Mouse (Mus musculus): ENCODE measurements around the gene Fktn.

DNA sequence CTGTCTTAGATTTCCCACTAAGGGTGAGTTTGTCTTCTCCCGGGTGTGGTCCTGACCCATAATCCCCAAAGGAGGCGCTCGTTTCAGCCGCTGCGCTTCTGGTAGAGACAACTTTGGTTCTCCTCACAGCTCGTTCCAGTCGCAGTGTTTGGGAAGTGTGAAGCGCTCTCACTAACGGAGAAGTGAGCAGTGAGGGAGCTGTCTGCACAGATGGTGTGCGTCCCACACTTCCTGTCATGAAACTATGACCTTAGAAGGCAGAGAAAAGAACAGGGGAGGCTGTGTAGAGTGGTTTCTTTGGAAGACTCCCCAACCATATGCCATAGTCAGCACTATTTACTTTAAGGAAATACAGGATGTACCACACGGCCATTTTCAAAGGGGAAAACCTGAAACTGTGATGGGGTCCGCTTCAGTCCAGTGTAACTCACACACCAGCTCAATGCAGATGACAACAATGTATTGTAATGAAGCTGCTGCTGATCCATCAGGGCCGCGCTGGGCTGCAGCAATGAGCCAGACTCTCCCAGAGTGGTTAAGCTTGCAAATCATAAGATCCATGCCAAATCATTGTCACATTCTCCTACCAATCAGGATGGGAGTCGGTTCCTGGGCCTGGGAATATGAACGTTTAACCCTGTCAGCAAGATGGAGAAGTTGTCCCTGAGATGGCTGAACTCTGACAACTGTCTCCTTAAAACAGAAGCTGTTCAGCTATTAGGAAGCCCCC is 36.8 kb downstream of the Fktn start:
- TF ChIP-seq EP300 (IDR thresholded peaks at IDR 0.05; ENCODE audit: low read depth) (no peak), CTCF (IDR thresholded peaks at IDR 0.05; ENCODE audit: low read depth) (no peak)
